Mouse (Mus musculus): Measurements from ENCODE around the gene Gm6408. TPM values are rescaled to one million over a fixed set of nuclear protein-coding genes. Genes with fewer than 3 reads are reported as not detected.

Gene Gm6408
- polyA plus RNA-seq (2012; rRNA removed), result not detected in 2 replicates

DNA sequence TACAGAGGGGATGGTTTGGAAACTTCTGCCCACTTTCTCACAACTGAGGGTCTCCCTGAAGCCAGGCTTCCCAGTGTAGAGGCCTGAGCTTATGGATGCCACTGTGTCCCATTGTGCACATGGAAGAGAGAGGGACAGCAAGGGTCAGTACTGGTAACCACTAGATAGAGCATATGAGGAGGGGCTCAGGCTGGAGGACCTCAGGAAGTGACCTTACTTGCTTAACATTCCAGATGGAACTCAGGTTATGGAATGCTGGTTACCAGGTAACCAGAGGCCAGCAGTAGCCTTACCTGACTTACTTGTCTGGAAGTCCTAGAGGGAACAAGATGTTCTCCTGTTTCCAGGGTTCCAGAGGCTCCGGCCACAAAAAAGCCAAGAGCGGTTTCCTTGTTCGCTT lies at the start of gene Gm6408:
Gene Gm6408 (plus strand): TSS at position 301 of the 400 bp plus-strand sequence.

GRCm38 (mm10) chr5:146491063-146491462 lies 9.3 kb downstream of the Gm6408 start, which contains the start of gene Gm6370:
Gm6370 (plus strand) TSS chr5:146491363.

GRCm38 (mm10) chr5:146502099-146502498 lies 20.3 kb downstream of the Gm6408 start, which contains the start of gene 4930449I24Rik:
4930449I24Rik (plus strand) TSS chr5:146502399.

DNA sequence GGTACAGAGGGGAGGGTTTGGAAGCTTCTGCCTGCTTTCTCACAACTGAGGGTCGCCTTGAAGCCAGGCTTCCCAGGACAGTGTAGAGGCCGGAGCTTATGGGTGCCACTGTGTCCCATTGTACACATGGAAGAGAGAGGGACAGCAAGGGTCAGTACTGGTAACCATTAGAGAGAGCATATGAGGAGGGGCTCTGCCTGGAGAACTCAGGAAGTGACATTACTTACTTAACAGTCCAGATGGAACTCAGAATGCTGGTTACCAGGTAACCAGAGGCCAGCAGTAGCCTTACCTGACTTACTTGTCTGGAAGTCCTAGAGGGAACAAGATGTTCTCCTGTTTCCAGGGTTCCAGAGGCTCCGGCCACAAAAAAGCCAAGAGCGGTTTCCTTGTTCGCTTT lies 32.1 kb downstream of the Gm6408 start, which contains the start of gene Gm3402:
Gene Gm3402 (plus strand): TSS at position 301 of the 400 bp plus-strand sequence.

GRCm38 (mm10) chr5:146525501-146525900 lies 43.7 kb downstream of the Gm6408 start, which contains the start of gene Gm3404:
Gm3404 (plus strand) TSS chr5:146525801.

Other genes with a start within 250 kb of the Gm6408 start
- 1.1 and 1.5 TPM in 2 replicates for gene Wasf3, start 97.0 kb upstream of the Gm6408 start, polyA plus RNA-seq (2012; rRNA removed)
- gene Gm6370, start 9.4 kb downstream of the Gm6408 start, polyA plus RNA-seq (2012; rRNA removed), result not detected in 2 replicates
- gene 4930449I24Rik, start 20.4 kb downstream of the Gm6408 start, polyA plus RNA-seq (2012; rRNA removed), result not detected in 2 replicates
- not detected in 2 replicates for gene Gm3402, start 32.2 kb downstream of the Gm6408 start, polyA plus RNA-seq (2012; rRNA removed)
- gene Gm3404, start 43.8 kb downstream of the Gm6408 start, polyA plus RNA-seq (2012; rRNA removed), result not detected in 2 replicates
- not detected in 2 replicates for gene Gm3409, start 55.7 kb downstream of the Gm6408 start, polyA plus RNA-seq (2012; rRNA removed)
- not detected in 2 replicates for gene Gm3415, start 74.2 kb downstream of the Gm6408 start, polyA plus RNA-seq (2012; rRNA removed)
- gene Gpr12, start 103.3 kb downstream of the Gm6408 start, polyA plus RNA-seq (2012; rRNA removed), result not detected in 2 replicates

Measured in stomach, adult 2 months (tissue).